ENCODE assay signal across 8 mouse cellular contexts in the genomic region with DNA sequence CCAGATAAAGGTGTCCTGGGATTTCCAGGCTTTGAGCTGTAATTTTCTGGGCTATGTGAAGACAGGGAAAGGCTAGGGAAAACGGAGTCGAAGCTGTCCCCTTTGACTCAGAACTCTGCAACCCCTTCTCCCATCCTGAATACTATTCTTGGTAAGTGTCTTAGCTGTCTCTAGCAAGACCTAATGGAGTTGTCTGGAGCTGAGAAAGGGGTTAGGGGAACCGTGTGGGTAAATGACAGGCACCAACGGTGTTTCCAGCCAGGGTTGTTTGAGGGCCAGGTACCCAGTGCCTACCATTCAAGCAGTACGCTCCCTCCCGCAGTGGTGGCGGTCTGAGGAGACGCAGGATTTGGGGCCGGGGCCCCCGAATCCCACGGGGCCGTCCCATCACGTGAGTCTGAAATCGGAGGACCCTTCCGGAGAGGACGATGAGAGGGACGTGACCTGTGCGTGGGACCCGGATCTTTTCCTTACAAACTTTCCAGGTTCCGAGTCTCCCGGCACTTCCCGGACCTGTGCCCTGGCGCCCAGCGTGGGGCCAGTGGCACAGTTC. TPM values are rescaled to one million over a fixed set of nuclear protein-coding genes. Genes with fewer than 3 reads are reported as not detected.
A peak's percentile ranks its signal among the peaks of the same experiment; 100 is the strongest.
DNase-seq lines count a peak whose midpoint lies in the region; ATAC-seq and TF ChIP-seq lines count a peak whose summit lies in the region.

No protein-coding gene starts in this region.

- TF ChIP-seq CTCF in kidney, postnatal 0 days (IDR thresholded peaks at IDR 0.05; ENCODE audit: low read depth) = no peak

- H3ac ChIP-seq in myocyte (ENCODE audit: control insufficient read depth, insufficient read length) = peak overlapping the region; percentile 13

- H3K4me3 ChIP-seq in kidney, postnatal 0 days (replicated peaks; ENCODE audit: low read depth, low read length) = peak overlapping the region; percentile 59
- peak overlapping the region; percentile 61 for H3K4me3 ChIP-seq in embryonic facial prominence, embryonic 11.5 days (ENCODE audit: low read depth, low read length)
- H3K4me3 ChIP-seq in intestine, embryonic 16.5 days (ENCODE audit: low read length) = peak overlapping the region; percentile 78
- H3K4me3 ChIP-seq in myocyte = peak overlapping the region; percentile 25

- H3K9me3 ChIP-seq in kidney, postnatal 0 days (replicated peaks; ENCODE audit: low read length) = no peaks in the 10 kb centered on the region
- no peaks in the 10 kb centered on the region for H3K9me3 ChIP-seq in embryonic facial prominence, embryonic 11.5 days (replicated peaks; ENCODE audit: control insufficient read depth, low read length)
- no peaks in the 10 kb centered on the region for H3K9me3 ChIP-seq in intestine, embryonic 16.5 days (ENCODE audit: control insufficient read depth, low read length)

- H3K79me2 ChIP-seq in myocyte (ENCODE audit: control insufficient read depth, insufficient read depth) = no peaks in the 10 kb centered on the region

- no peaks in the 10 kb centered on the region for H3K36me3 ChIP-seq in kidney, postnatal 0 days (ENCODE audit: insufficient read depth, low read length)
- H3K36me3 ChIP-seq in embryonic facial prominence, embryonic 11.5 days (replicated peaks; ENCODE audit: control insufficient read depth, insufficient read depth, low read depth, low read length) = no peaks in the 10 kb centered on the region
- no peaks in the 10 kb centered on the region for H3K36me3 ChIP-seq in intestine, embryonic 16.5 days (ENCODE audit: control insufficient read depth, insufficient read depth, low read length)
- H3K36me3 ChIP-seq in myocyte (ENCODE audit: control insufficient read depth, insufficient read depth) = no peaks in the 10 kb centered on the region

- no peaks in the 10 kb centered on the region for H3K27me3 ChIP-seq in kidney, postnatal 0 days (ENCODE audit: insufficient read depth, low read length)
- no peaks in the 10 kb centered on the region for H3K27me3 ChIP-seq in embryonic facial prominence, embryonic 11.5 days (ENCODE audit: control insufficient read depth, insufficient read depth, low read length)
- H3K27me3 ChIP-seq in intestine, embryonic 16.5 days (replicated peaks; ENCODE audit: control insufficient read depth, insufficient read depth, low read length) = no peaks in the 10 kb centered on the region
- H3K27me3 ChIP-seq in myocyte (ENCODE audit: control insufficient read depth, insufficient read depth, insufficient read length) = no peaks in the 10 kb centered on the region

- peak overlapping the region; percentile 58 for H3K27ac ChIP-seq in kidney, postnatal 0 days
- H3K27ac ChIP-seq in embryonic facial prominence, embryonic 11.5 days (replicated peaks; ENCODE audit: low read depth, low read length) = no peak overlapping the region
- H3K27ac ChIP-seq in intestine, embryonic 16.5 days (ENCODE audit: low read length) = peak overlapping the region; percentile 86

- no peak for TF ChIP-seq POLR2A in myocyte (IDR thresholded peaks at IDR 0.05; ENCODE audit: insufficient read length, low read depth)

- peak; percentile 2 for DNase-seq in kidney, postnatal 0 days (ENCODE audit: low spot score)
- no peak for DNase-seq in kidney, adult 18-20 months
- DNase-seq in embryonic facial prominence, embryonic 11.5 days (ENCODE audit: low spot score) = peak; percentile 38
- no peak for DNase-seq in urinary bladder, postnatal 25 days (ENCODE audit: low spot score)
- DNase-seq in MN1 (ENCODE audit: low spot score) = no peak

- peak overlapping the region; percentile 78 for H3K9ac ChIP-seq in kidney, postnatal 0 days (ENCODE audit: low read depth, low read length)
- peak overlapping the region; percentile 80 for H3K9ac ChIP-seq in embryonic facial prominence, embryonic 11.5 days (replicated peaks; ENCODE audit: low read length)
- peak overlapping the region; percentile 93 for H3K9ac ChIP-seq in intestine, embryonic 16.5 days (ENCODE audit: low read depth, low read length)

- WGBS in kidney, postnatal 0 days = 4% methylated on average over 24 of the region's 24 CpGs
- 3% methylated on average over 24 of the region's 24 CpGs for WGBS in embryonic facial prominence, embryonic 11.5 days
- 3% methylated on average over 24 of the region's 24 CpGs for WGBS in intestine, embryonic 16.5 days

- no peak for ATAC-seq in kidney, postnatal 0 days (replicated peaks; ENCODE audit: low FRiP score, low read depth)
- ATAC-seq in embryonic facial prominence, embryonic 11.5 days (replicated peaks; ENCODE audit: insufficient number of reproducible peaks, low FRiP score, low TSS enrichment, low read depth) = peak; percentile 16; the same call in 1 of the 2 replicates
- ATAC-seq in intestine, embryonic 16.5 days = peak; percentile 8
- ATAC-seq in monocyte, adult 5-6 weeks (replicated peaks; ENCODE audit: insufficient number of reproducible peaks, low FRiP score, low TSS enrichment, poor library complexity, severe bottlenecking) = no peak

- peak overlapping the region; percentile 100 for H3K4me2 ChIP-seq in kidney, postnatal 0 days (ENCODE audit: low read length)
- peak overlapping the region; percentile 97 for H3K4me2 ChIP-seq in embryonic facial prominence, embryonic 11.5 days (ENCODE audit: low read depth, low read length)
- peak overlapping the region; percentile 98 for H3K4me2 ChIP-seq in intestine, embryonic 16.5 days (ENCODE audit: low read depth, low read length)
- peak overlapping the region; percentile 86 for H3K4me2 ChIP-seq in myocyte (ENCODE audit: low read depth)

- H3K4me1 ChIP-seq in kidney, postnatal 0 days (replicated peaks; ENCODE audit: insufficient read depth, low read length) = no peaks in the 10 kb centered on the region; the same call in 1 of the 2 replicates
- no peaks in the 10 kb centered on the region for H3K4me1 ChIP-seq in embryonic facial prominence, embryonic 11.5 days (ENCODE audit: control insufficient read depth, insufficient read depth, low read length)
- 0 out of 2 replicates have a peak, but pooled peaks cover 3% of the 10 kb centered on the region for H3K4me1 ChIP-seq in intestine, embryonic 16.5 days (ENCODE audit: control insufficient read depth, insufficient read depth, low read length)

TF ChIP-seq in myocyte, 11 proteins besides CTCF, POLR2A, EP300 and RAD21:
- TF ChIP-seq TCF12 (IDR thresholded peaks at IDR 0.05; ENCODE audit: insufficient read depth, poor library complexity, severe bottlenecking) (no peak), REST (IDR thresholded peaks at IDR 0.05; ENCODE audit: insufficient read depth, insufficient read length) (no peak), POLR2AphosphoS2 (IDR thresholded peaks at IDR 0.05; ENCODE audit: insufficient read length, low read depth) (no peak), MYOG (IDR thresholded peaks at IDR 0.05; ENCODE audit: control insufficient read depth in 1 of 3, insufficient read depth in 1 of 3, insufficient read length in 2 of 3, low read depth in 2 of 3) (no peak)
TF ChIP-seq in myocyte: peak in this region for 0.

RNA-seq across cellular contexts. Expression of gene Klf1, which starts 0.7 kb away (rescaled TPM):
- 1.1 and 1.8 TPM in 2 replicates for polyA plus RNA-seq in kidney, postnatal 0 days (2015; fragmentation: Nextera tagmentation; extraction: Ambion mirVana)
- 11.1 and 14.4 TPM in 2 replicates for polyA plus RNA-seq in embryonic facial prominence, embryonic 11.5 days (2014; fragmentation: Nextera tagmentation; extraction: Ambion mirVana)
- 4.9 and 10.3 TPM in 2 replicates for polyA plus RNA-seq in intestine, embryonic 16.5 days (2015; fragmentation: Nextera tagmentation; extraction: Ambion mirVana)
- polyA plus RNA-seq in myocyte (2012; fragmentation: generic; extraction: Trizol) = 0.10 TPM
- total RNA-seq in monocyte, adult 5-6 weeks (2017) = not detected in 3 replicates

RNA-seq across cellular contexts. Expression of gene Dnase2a, which starts 5.9 kb away (rescaled TPM):
- 12.3 and 13.2 TPM in 2 replicates for polyA plus RNA-seq in kidney, postnatal 0 days (2015; fragmentation: Nextera tagmentation; extraction: Ambion mirVana)
- 5.5 and 7.2 TPM in 2 replicates for polyA plus RNA-seq in embryonic facial prominence, embryonic 11.5 days (2014; fragmentation: Nextera tagmentation; extraction: Ambion mirVana)
- polyA plus RNA-seq in intestine, embryonic 16.5 days (2015; fragmentation: Nextera tagmentation; extraction: Ambion mirVana) = 7.3 and 10.2 TPM in 2 replicates
- 9.2 TPM for polyA plus RNA-seq in myocyte (2012; fragmentation: generic; extraction: Trizol)
- 24.4 to 37.4 TPM (median 29.6 TPM) in 3 replicates for total RNA-seq in monocyte, adult 5-6 weeks (2017)

RNA-seq across cellular contexts. Expression of gene Gcdh, which starts 8.7 kb away (rescaled TPM):
- 59.2 and 67.6 TPM in 2 replicates for polyA plus RNA-seq in kidney, postnatal 0 days (2015; fragmentation: Nextera tagmentation; extraction: Ambion mirVana)
- 40.3 and 40.5 TPM in 2 replicates for polyA plus RNA-seq in embryonic facial prominence, embryonic 11.5 days (2014; fragmentation: Nextera tagmentation; extraction: Ambion mirVana)
- polyA plus RNA-seq in intestine, embryonic 16.5 days (2015; fragmentation: Nextera tagmentation; extraction: Ambion mirVana) = 53.3 and 53.8 TPM in 2 replicates
- 20.9 TPM for polyA plus RNA-seq in myocyte (2012; fragmentation: generic; extraction: Trizol)
- 16.8 to 25.3 TPM (median 18.7 TPM) in 3 replicates for total RNA-seq in monocyte, adult 5-6 weeks (2017)

RNA-seq across cellular contexts. Expression of gene Syce2, which starts 30.5 kb away (rescaled TPM):
- polyA plus RNA-seq in kidney, postnatal 0 days (2015; fragmentation: Nextera tagmentation; extraction: Ambion mirVana) = 43.0 and 45.7 TPM in 2 replicates
- polyA plus RNA-seq in embryonic facial prominence, embryonic 11.5 days (2014; fragmentation: Nextera tagmentation; extraction: Ambion mirVana) = 89.2 and 89.9 TPM in 2 replicates
- polyA plus RNA-seq in intestine, embryonic 16.5 days (2015; fragmentation: Nextera tagmentation; extraction: Ambion mirVana) = 39.5 and 45.4 TPM in 2 replicates
- polyA plus RNA-seq in myocyte (2012; fragmentation: generic; extraction: Trizol) = 2.3 TPM
- 2.9 to 13.7 TPM (median 7.4 TPM) in 3 replicates for total RNA-seq in monocyte, adult 5-6 weeks (2017)

RNA-seq across cellular contexts. Expression of gene Mast1, which starts 34.7 kb away (rescaled TPM):
- 0.04 and 0.08 TPM in 2 replicates for polyA plus RNA-seq in kidney, postnatal 0 days (2015; fragmentation: Nextera tagmentation; extraction: Ambion mirVana)
- polyA plus RNA-seq in embryonic facial prominence, embryonic 11.5 days (2014; fragmentation: Nextera tagmentation; extraction: Ambion mirVana) = 2.8 and 3.9 TPM in 2 replicates
- polyA plus RNA-seq in intestine, embryonic 16.5 days (2015; fragmentation: Nextera tagmentation; extraction: Ambion mirVana) = 1.2 and 1.6 TPM in 2 replicates
- not detected for polyA plus RNA-seq in myocyte (2012; fragmentation: generic; extraction: Trizol)
- total RNA-seq in monocyte, adult 5-6 weeks (2017) = 0.11 TPM in 1 of 3 replicates, not detected in the others

Comparison
In these comparisons a context has a peak if more than half of its experiments do, and no peak if none do; other contexts are left out.
1. DNase-seq: peak in kidney, postnatal 0 days (single experiment) and embryonic facial prominence, embryonic 11.5 days (single experiment); none in kidney, adult 18-20 months (single experiment), urinary bladder, postnatal 25 days (single experiment) and MN1 (single experiment).
2. ATAC-seq: peak in embryonic facial prominence, embryonic 11.5 days (single experiment) and intestine, embryonic 16.5 days (single experiment); none in kidney, postnatal 0 days (single experiment) and monocyte, adult 5-6 weeks (single experiment).
3. H3K4me3 ChIP-seq: peak in every context shown above with its lines; median percentile 78 in intestine, embryonic 16.5 days; 61 in embryonic facial prominence, embryonic 11.5 days; 59 in kidney, postnatal 0 days; 25 in myocyte.
4. Peak in every context shown above with its lines, with median percentiles within 50 percentile points of each other: H3K4me2 ChIP-seq and H3K9ac ChIP-seq.